Mouse (Mus musculus): ENCODE measurements at regions not wholly inside any gene's neighbourhood (a gene's known extent, or its start where the extent isn't known, plus 50 kb on each side); places are given as distances from the start of the nearest gene placed in this dataset.

DNA sequence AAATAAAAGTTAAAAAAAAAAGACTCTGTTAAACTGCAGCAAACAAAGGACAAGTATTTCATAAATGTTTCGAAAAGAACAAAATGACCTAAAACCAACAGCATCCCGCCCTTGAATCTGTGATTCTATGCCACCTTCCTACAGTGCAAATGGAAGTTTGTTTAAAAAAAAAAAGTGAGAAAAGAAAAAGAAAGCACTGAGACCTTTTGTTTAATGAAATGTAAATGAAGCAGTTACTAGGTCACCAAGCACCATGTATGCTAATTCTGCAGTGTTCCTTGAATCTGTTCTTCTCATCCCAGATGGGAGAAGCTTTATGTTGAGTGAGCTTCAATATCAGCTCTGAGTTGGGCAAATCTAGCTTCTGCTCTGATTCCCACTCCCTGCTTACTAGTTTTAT lies 64.8 kb downstream of the Dnajb9 start:
- no peak for DNase-seq (ENCODE audit: low spot score in 2 of 2)
- intact Hi-C loops (cut with DNase I), result no loop called here

DNA sequence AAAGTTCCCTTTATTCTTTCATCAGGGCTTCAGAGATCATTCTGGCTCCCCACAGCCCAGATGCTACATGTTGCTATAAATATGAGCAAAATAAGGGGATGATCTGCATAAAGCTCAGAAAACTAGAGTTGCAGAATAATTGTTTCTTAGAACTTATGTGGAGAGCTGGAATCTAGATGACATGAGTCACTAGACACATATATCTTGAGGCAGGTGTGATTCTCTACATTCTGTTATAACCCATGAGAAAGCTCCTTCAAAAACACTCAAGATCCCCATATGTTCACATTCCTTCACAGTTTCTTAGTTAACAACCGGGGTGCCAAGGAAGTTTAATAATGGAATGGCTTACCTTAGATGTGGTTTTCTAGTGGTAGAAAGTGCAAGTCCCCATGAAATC lies 71.1 kb downstream of the Dnajb9 start:
- intact Hi-C loops (cut with DNase I), result no loop called here
- DNase-seq (ENCODE audit: low spot score in 2 of 2), result no peak

DNA sequence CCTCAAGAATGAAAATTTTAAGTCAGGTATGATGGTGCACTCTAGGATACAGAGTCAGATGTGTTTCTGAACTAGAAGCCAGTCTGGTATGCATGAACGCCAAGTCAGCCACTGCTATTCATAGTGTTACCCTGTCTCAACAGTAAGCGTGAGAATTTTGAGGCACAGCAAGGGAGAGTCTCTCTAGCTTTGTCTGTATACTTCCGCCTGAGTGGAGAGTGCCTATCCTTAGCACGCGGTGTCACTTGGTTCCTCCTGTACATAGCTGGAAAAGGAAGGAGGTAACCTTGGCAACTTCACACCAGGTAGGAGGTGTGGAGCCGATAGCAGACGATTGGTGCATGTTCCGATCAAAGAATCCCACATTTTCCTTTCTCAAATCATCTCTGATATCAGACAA lies 81.3 kb downstream of the Dnajb9 start:
- peak in 1 of 2 experiments; percentile 23 for DNase-seq (ENCODE audit: low spot score in 2 of 2)
- intact Hi-C loops (cut with DNase I), result no loop called here

DNA sequence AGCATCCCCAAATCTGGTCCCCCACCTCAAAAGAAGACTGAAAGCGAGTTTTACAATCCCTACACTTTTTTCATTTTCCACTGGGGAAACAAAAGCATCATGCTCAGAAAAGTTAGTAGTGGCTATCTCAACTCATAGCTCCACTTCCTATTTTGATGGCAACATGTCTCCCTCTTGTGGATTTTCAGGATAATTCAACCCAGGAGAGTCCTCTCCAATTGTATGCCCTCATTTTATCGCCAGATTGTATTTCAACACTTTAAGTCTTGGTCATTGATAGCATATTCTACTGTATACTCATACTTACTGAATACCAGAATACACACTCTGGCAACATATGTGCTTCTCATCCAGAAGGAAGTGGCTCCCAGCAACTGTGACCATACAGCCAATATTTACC lies 105.0 kb downstream of the Dnajb9 start:
- intact Hi-C loops (cut with DNase I), result no loop called here
- no peak for DNase-seq (ENCODE audit: low spot score in 2 of 2)

GRCm38 (mm10) chr12:44099188-44099587 lies 110.9 kb downstream of the Dnajb9 start:
- intact Hi-C loops (cut with DNase I), result no loop called here
- DNase-seq (ENCODE audit: low spot score in 2 of 2), result no peak

- DNase-seq (ENCODE audit: low spot score in 2 of 2), result no peak
- intact Hi-C loops (cut with DNase I), result no loop called here
Measured at GRCm38 (mm10) chr12:44071766-44072165, 138.4 kb downstream of the Dnajb9 start.

DNA sequence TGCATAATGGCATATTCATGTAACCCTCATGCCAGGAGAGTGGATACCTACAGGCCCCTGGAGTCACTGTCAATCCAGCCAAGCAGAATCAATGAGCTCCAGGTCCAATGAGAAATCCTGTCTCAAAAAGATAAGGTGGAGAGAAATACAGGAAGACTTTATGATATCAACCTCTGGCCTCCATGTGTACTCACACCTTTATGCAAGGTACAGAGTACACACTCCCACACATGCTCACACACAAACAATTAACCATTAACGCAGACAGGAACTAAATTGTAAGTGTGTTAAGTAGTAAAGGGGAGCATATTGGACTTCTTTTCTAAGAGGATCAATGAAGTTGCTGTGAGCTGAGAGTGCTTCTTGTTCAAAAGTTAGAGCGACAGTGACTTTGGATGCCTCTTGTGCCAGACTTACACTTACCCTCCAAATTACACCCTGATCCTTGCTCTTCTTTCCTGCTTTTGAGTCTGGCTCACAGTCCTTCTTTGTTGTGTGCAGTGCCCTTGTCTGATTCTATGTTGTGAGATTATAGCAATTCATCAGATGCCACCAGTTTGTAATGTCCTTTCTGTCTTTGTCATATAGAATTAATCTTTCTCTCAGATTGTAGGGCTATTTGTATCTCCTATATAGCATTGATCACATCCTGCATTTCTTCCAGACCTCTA lies 153.5 kb downstream of the Dnajb9 start:
- DNase-seq (ENCODE audit: low spot score in 2 of 2), result no peak
- intact Hi-C loops (cut with DNase I), result no loop called here

GRCm38 (mm10) chr12:44045806-44046205 lies 164.3 kb downstream of the Dnajb9 start:
- intact Hi-C loops (cut with DNase I), result no loop called here
- no peak for DNase-seq (ENCODE audit: low spot score in 2 of 2)

DNA sequence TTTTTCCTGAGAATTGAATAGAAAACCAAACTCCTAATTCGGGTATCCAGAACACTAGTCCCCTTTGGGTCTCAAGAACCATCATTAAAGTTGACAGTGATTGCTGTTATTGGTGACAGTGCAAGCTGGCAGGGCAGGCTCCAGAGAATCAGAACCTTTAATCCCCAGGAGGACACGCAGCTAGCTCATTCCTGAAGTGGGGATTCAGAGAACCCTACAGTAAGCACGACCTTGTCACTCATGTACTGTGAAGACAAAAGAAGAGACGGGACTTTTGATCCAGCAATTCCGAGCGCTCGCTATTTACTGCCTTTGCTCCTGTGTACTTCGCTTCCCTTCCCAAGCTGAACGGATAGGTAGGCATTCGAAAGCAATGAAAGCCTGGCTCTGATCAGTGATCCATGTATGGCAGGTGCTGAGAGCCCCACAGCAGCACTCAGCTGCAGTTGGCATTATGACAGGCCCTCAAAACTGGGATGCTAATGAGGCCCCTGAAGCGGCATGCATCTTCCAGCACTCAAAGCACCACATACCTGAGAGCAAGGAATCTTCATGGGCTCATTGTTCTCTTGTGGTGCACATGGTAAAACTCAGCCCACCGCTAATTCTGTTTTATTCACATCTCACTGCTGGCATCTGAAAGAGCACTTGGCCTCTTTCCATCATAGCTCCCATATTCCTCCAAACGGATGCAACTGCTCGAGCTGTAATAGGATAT lies 165.6 kb downstream of the Dnajb9 start:
- intact Hi-C loops (cut with DNase I), result no loop called here
- peak; percentile 8 to 10 for DNase-seq (ENCODE audit: low spot score in 2 of 2)

GRCm38 (mm10) chr12:44006795-44007194 lies 203.3 kb downstream of the Dnajb9 start:
- intact Hi-C loops (cut with DNase I), result no loop called here
- no peak for DNase-seq (ENCODE audit: low spot score in 2 of 2)

- intact Hi-C loops (cut with DNase I), result no loop called here
- no peak for DNase-seq (ENCODE audit: low spot score in 2 of 2)
Measured at GRCm38 (mm10) chr12:43983548-43983947, 226.6 kb downstream of the Dnajb9 start.

DNA sequence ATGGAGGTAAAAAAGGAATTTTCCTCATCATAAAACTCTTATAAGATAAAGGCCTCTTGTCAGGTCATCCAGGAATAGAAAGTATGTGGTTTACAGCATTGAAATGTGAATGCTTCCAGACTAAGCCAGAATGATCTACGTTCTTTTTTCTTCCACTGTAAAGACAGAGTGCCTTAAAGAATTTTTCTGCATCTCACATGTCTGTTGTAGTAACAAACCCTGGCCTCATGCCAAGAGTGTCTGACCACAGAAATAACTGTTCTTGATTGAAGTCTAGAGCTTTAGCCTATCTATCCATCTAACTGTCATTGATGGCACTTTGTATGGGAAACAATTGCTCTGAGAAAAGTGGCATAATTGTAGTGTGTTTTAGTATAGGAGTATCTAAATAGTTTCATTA lies 246.2 kb downstream of the Dnajb9 start:
- no peak for DNase-seq (ENCODE audit: low spot score in 2 of 2)
- intact Hi-C loops (cut with DNase I), result no loop called here

GRCm38 (mm10) chr12:43962551-43963120 lies 247.5 kb downstream of the Dnajb9 start:
- no peak for DNase-seq (ENCODE audit: low spot score in 2 of 2)
- intact Hi-C loops (cut with DNase I), result no loop called here

- intact Hi-C loops (cut with DNase I), result no loop called here
- DNase-seq (ENCODE audit: low spot score in 2 of 2), result no peak
Measured at GRCm38 (mm10) chr12:43924228-43924627, 285.9 kb downstream of the Dnajb9 start.

DNA sequence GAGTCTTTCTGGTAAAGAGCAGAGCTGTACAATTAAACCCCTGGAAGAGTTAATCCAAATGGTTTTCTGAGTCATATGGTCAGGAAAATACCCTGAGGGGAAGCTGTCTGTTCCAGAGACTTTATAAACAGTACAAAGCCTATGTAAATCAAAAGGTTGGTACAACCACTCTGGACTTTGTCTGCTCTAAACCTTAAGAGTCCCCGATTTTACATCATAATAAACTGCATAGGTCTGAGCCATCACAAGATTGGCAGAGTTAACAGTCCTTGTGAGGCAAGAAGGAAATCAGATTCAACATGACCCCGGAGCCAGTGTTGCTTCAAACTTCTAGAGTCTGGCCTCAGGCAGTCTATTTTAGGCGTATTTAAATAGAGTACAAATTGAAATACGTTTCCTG lies 289.7 kb downstream of the Dnajb9 start:
- intact Hi-C loops (cut with DNase I), result no loop called here
- DNase-seq (ENCODE audit: low spot score in 2 of 2), result no peak

- DNase-seq (ENCODE audit: low spot score in 2 of 2), result no peak
- intact Hi-C loops (cut with DNase I), result no loop called here
Measured at GRCm38 (mm10) chr12:43919114-43919513, 291.0 kb downstream of the Dnajb9 start.

GRCm38 (mm10) chr12:43916779-43917178 lies 293.3 kb downstream of the Dnajb9 start:
- intact Hi-C loops (cut with DNase I), result no loop called here
- no peak for DNase-seq (ENCODE audit: low spot score in 2 of 2)

DNA sequence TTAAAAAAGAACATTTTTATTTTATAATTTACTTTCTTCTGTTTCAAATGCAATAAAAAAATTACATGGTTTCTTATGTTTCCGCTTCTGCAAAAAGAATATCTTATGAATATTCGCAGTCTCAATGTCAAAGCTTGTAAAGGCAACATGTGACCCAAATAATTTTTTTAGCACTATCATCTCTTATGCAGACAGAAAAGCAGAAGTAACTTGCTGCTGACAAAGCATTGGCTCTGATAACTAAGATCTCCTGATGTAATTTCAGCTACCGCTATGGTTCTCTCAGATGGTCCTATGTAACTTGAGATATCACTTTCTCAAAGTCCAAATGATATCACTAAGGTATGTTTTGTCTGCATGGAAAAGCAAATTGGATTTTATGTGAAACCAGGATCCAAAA lies 310.9 kb downstream of the Dnajb9 start:
- intact Hi-C loops (cut with DNase I), result no loop called here
- DNase-seq (ENCODE audit: low spot score in 2 of 2), result no peak

DNA sequence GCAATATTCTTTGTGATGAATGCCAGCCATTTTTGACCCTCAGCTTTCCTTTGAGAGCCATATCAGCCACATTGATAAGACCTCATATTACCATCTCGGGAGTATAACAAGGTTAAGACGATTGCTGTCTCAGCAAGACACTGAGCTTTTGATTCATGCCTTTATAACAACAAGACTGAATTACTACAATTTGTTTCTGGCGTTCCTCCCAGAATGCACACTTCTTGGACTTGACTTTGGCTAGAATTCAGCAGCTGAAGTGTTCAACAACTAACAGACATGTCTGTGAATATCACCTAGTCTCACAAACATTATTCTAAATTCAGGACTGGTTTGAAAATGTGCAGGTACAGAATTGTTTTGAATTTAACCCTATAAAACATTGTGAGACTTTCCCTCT lies 324.5 kb downstream of the Dnajb9 start:
- no peak for DNase-seq (ENCODE audit: low spot score in 2 of 2)
- intact Hi-C loops (cut with DNase I), result no loop called here

- peak; percentile 16 to 23 for DNase-seq (ENCODE audit: low spot score in 2 of 2)
- intact Hi-C loops (cut with DNase I), result no loop called here
Measured at GRCm38 (mm10) chr12:43860479-43860878, 349.6 kb downstream of the Dnajb9 start.

GRCm38 (mm10) chr12:43856370-43856769 lies 353.8 kb downstream of the Dnajb9 start:
- DNase-seq (ENCODE audit: low spot score in 2 of 2), result no peak
- intact Hi-C loops (cut with DNase I), result no loop called here

All from left cerebral cortex, postnatal 36 days (tissue).